Mouse (Mus musculus): ENCODE measurements around the gene S1pr2.

DNA sequence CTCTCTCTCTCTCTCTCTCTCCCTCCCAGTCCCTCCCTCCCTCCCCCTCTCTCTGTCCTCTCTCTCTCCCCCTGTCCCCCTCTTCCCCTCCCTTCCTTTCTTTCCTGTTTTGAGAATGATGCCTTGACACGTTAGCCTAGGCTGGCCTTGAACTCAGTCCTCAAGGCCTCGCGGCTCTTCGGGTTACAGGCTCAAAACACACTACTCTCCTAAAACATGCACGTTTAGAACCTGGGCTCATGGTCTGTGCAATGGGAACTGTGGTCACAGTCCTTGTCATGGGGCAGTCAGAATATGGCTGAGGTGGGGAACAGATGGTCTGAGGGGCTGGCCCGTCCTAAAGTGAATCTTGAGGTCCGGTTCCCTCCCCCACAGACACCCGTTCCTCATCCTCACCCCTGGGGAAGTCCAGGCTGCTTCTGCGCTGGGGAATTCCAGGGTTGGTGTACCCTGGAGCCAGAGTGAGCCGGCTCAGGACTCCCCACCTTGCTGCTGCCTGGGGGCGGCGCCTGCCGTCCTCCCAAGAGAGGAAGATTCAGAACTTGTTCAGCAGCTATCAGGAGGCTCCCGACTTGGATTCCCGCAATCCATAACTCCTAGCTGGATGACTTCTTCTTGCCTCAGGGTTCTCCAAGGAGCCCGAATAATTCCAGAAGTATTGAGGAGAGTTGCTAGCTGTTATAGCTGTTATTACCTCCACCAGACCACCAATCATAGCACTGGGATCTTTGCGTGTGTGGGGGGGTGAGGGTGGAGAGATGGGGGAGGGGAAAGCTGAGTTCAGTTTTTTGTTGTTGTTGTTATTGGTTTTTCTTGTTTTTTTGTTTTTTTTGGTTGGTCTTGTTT lies 40.0 kb upstream of the S1pr2 start:
- TF ChIP-seq CTCF (IDR thresholded peaks at IDR 0.05; ENCODE audit: low read depth, low read length) (no peak), POLR2A (IDR thresholded peaks at IDR 0.05; ENCODE audit: borderline replicate concordance, low read depth, low read length) (no peak)
